Mouse (Mus musculus): ENCODE data around the gene Tac2. TPM values are rescaled to one million over a fixed set of nuclear protein-coding genes. Genes with fewer than 3 reads are reported as not detected.

Tac2 gene
- 1 to 10 TPM in 1 of 2 experiments, under 1 TPM in 1; 0.48 to 2.2 TPM for polyA plus RNA-seq (2017; shearing (Covaris generic))

GRCm38 (mm10) chr10:127724178-127724577, at the start of gene Tac2:
Tac2 (plus strand) TSS chr10:127724478.

GRCm38 (mm10) chr10:127704766-127705220, 19.5 kb upstream of the Tac2 start, which contains the start of gene Myo1a:
Myo1a (plus strand) TSS chr10:127705170.

GRCm38 (mm10) chr10:127739083-127739660, 14.9 kb downstream of the Tac2 start, which contains the start of gene Zbtb39:
Zbtb39 (plus strand) TSS chr10:127739538.

GRCm38 (mm10) chr10:127751548-127751947, 27.3 kb downstream of the Tac2 start, which contains the start of gene Gpr182:
Gpr182 (minus strand) TSS chr10:127751732.

GRCm38 (mm10) chr10:127759181-127760110, 35.2 kb downstream of the Tac2 start, which contains the start of the genes Rdh1 and Rdh16f1:
Rdh1 (plus strand) TSS chr10:127759721.
Rdh16f1 (plus strand) TSS chr10:127759787.

GRCm38 (mm10) chr10:127776011-127776410, 51.7 kb downstream of the Tac2 start, which contains the start of gene Rdh9:
Rdh9 (plus strand) TSS chr10:127776386.

Other genes with a start within 250 kb of the Tac2 start
- under 1 TPM in 1 of 2 experiments, not detected in 1; 0.58 TPM for gene Stac3, start 222.8 kb upstream of the Tac2 start, polyA plus RNA-seq (2017; shearing (Covaris generic))
- not detected for gene Ndufa4l2, start 209.5 kb upstream of the Tac2 start, polyA plus RNA-seq (2017; shearing (Covaris generic))
- 10 to 100 TPM; 78.5 to 85.9 TPM for gene Shmt2, start 202.0 kb upstream of the Tac2 start, polyA plus RNA-seq (2017; shearing (Covaris generic))
- gene Nxph4, start 189.9 kb upstream of the Tac2 start, polyA plus RNA-seq (2017; shearing (Covaris generic)), result under 1 TPM in 1 of 2 experiments, not detected in 1; 0.17 TPM
- 1 to 10 TPM in 1 of 2 experiments, under 1 TPM in 1; 0.36 to 2.3 TPM for gene Lrp1, start 103.3 kb upstream of the Tac2 start, polyA plus RNA-seq (2017; shearing (Covaris generic))
- gene Stat6, start 81.5 kb upstream of the Tac2 start, polyA plus RNA-seq (2017; shearing (Covaris generic)), result 100 to 1,000 TPM; 207 to 235 TPM
- 1 to 10 TPM; 7.2 to 9.8 TPM for gene Nemp1, start 57.6 kb upstream of the Tac2 start, polyA plus RNA-seq (2017; shearing (Covaris generic))
- gene Nab2, start 55.9 kb upstream of the Tac2 start, polyA plus RNA-seq (2017; shearing (Covaris generic)), result 10 to 100 TPM; 64.6 to 67.1 TPM
- under 1 TPM; 0.23 to 0.54 TPM for gene Myo1a, start 19.3 kb upstream of the Tac2 start, polyA plus RNA-seq (2017; shearing (Covaris generic))
- under 1 TPM; 0.64 to 0.82 TPM for gene Zbtb39, start 15.1 kb downstream of the Tac2 start, polyA plus RNA-seq (2017; shearing (Covaris generic))
- under 1 TPM in 1 of 2 experiments, not detected in 1; 0.11 TPM for gene Gpr182, start 27.3 kb downstream of the Tac2 start, polyA plus RNA-seq (2017; shearing (Covaris generic))
- gene Rdh1, start 35.2 kb downstream of the Tac2 start, polyA plus RNA-seq (2017; shearing (Covaris generic)), result under 1 TPM; 0.18 to 0.34 TPM
- 1 to 10 TPM in 1 of 2 experiments, not detected in 1; 1.1 TPM for gene Rdh16f1, start 35.3 kb downstream of the Tac2 start, polyA plus RNA-seq (2017; shearing (Covaris generic))
- 1 to 10 TPM in 1 of 2 experiments, under 1 TPM in 1; 0.13 to 2.6 TPM for gene Rdh9, start 51.9 kb downstream of the Tac2 start, polyA plus RNA-seq (2017; shearing (Covaris generic))
- gene Rdh16, start 76.7 kb downstream of the Tac2 start, polyA plus RNA-seq (2017; shearing (Covaris generic)), result under 1 TPM; 0.23 to 0.53 TPM
- under 1 TPM in 1 of 2 experiments, not detected in 1; 0.22 TPM for gene Rdh19, start 125.5 kb downstream of the Tac2 start, polyA plus RNA-seq (2017; shearing (Covaris generic))
- gene Rdh16f2, start 142.0 kb downstream of the Tac2 start, polyA plus RNA-seq (2017; shearing (Covaris generic)), result not detected
- 1 to 10 TPM in 1 of 2 experiments, not detected in 1; 1.1 TPM for gene Rdh7, start 164.3 kb downstream of the Tac2 start, polyA plus RNA-seq (2017; shearing (Covaris generic))
- gene Sdr9c7, start 174.0 kb downstream of the Tac2 start, polyA plus RNA-seq (2017; shearing (Covaris generic)), result under 1 TPM in 1 of 2 experiments, not detected in 1; 0.59 TPM

Measured in inflammation-experienced regulatory T-cells (primary cell).